Mouse (Mus musculus) embryo, embryonic 10 days (tissue): ENCODE data around the gene Capn12.
"Not testable (repeated sequence)": the region's sequence is repeated elsewhere in the genome, so short reads cannot be mapped to it uniquely, and the experiment has no call there.

Source experiments
- DNase-seq: peaks from one replicate; pipeline ENCODE4 v3.0.0-alpha.2; 2015; ENCODE audit warnings: low spot score

Gene Capn12

GRCm38 (mm10) chr7:28877856-28878255, 3.4 kb upstream of the Capn12 start:
- DNase-seq, result no peak

DNA sequence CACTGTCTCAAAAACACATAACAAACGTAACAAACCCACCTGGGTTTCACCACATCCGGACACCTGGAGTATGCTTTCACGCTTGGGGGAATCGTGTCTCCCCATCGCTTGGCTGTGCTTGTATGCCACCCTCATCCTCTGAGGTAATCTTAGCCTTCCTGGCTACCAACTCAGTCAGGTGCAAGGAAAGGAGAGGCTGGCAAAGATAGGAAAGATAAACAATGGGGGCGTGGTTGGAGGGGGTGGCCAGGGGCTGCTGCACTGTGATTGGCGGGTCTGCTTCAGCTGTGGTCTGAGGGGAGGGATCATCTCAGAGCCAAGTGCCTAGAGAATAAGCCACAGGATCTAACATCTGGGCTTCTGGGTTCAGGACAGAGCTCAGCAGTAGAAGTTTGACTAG, 1.6 kb upstream of the Capn12 start:
- DNase-seq, result no peak

DNA sequence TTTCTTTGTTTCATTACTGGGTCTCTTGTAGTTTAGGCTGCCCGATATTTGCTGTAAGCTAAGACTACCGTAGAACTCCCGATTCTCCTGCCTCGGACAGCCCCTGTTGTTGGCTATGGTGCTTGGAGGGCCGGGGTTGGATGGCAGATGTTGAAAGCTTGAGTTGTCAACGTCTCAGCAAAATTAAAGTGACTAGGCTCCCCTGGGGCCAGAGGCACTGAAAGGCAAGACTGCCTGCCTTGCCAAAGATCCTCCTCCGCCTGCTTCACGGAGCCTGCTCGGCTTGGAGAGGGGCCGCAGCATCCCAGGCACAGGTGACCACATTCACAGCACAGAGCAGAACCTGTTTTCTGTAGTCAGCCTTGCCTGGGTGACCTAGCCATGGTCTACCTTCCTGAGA, 668 bp upstream of the Capn12 start:
- no peak for DNase-seq

GRCm38 (mm10) chr7:28883039-28883438, 1.8 kb downstream of the Capn12 start:
- no peak for DNase-seq

DNA sequence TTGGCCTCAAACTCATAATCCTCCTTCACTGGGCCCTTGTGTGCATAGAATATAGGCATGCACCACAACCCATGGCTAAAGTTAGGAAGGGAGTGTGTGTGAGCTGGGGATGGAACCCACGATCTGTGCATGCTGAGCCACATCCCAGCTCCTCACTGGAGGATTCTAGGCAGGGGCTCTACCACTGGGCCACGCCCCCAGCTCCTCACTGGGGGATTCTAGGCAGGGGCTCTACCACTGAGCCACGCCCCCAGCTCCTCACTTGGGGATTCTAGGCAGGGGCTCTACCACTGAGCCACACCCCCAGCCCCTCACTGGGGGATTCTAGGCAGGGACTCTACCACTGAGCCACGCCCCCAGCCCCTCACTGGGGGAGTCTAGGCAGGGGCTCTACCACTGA, 2.5 kb downstream of the Capn12 start:
- not testable (repeated sequence) for DNase-seq

DNA sequence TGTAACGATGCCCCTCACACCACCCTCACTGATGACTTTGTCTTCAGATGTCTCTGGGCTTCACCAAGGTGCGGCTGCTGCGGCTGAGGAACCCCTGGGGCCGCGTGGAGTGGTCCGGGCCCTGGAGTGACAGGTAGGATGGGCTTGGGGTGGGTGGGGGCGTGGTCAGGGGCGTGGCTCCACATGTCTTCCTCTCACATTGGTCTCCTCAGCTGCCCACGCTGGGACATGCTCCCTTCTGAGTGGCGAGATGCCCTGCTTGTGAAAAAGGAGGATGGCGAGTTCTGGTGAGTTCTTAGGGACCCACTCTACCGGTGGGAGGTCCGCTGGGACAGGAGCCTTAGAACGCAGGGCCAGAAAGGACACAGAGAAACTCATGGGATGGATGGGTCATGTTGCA, 5.3 kb downstream of the Capn12 start:
- no peak for DNase-seq

- no peak for DNase-seq
These were observed 7.5 kb downstream of the Capn12 start for GRCm38 (mm10) chr7:28888701-28889161.

DNA sequence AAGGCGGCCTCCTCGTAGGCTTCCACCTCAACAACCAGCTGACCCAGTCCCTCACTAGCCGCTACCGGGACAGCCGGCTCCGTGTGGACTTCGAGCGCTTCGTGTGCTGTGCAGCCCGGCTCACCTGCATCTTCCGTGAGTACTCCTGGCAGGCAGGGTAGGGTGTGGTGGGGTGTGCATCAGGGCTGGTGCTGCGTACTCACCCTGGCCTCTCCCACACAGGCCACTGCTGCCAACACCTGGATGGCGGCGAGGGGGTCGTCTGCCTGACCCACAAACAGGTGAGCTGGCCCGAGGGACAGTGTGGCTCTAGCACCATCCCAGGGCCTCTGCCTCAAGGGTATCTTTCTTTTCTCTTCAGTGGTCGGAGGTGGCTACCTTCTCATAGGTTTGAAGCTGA, 11.4 kb downstream of the Capn12 start:
- DNase-seq, result no peak

DNA sequence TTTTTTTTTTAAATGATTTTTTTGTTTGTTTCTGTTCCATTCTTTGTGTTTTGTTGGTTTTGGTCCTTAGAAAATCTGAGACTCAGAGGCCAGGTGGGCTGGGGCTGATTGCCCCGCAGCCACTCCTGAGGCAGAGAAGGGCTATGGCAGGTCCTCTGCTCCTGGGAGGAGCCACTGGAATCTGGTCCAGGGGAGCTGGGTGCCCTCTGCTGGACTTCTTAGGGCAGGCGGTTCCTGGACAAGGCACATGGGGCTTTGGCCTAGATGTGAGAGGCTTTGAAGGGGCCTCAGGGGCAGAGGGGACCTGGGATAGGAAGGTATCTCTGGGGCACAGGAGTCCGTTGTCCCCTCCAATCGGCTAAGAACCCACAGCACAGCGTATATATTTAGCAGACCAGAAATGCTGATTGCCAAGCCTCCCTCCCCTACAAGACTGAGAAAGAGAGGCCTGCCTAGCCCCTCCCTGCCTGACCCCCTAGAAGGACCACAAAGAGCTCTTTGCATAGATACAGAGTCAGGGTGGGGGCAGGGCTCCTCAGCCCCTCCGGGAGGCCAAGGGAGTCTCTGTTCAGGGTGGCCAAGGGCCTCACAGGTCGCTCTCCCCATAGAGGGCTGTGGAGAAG, 12.5 kb downstream of the Capn12 start:
- DNase-seq, result peak; percentile 80

- DNase-seq, result peak; percentile 28
These were observed 13.7 kb downstream of the Capn12 start for GRCm38 (mm10) chr7:28894942-28895341.

DNA sequence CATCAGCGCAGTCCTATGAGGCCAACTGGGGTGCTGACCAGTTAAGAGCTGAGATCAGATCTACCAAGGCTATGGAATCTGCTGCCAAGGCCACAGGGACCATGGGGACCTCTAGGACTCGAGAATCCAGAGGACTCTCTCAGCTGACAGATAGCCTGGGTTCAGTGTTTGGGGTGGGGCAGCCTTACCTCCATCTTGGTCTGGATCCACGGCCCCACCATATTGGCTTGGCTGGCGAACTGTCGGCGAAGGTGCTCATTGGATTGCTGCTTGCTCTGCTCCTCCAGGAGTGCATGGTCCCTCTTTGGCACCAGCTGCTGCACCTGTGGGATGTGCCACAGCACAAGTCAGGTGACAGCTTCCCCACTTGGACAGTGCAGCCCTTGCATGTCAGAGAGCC, 16.4 kb downstream of the Capn12 start:
- DNase-seq, result no peak

- no peak for DNase-seq
These were observed 18.8 kb downstream of the Capn12 start for GRCm38 (mm10) chr7:28899972-28900371.

- DNase-seq, result no peak
These were observed 20.3 kb downstream of the Capn12 start for GRCm38 (mm10) chr7:28901311-28902125.

DNA sequence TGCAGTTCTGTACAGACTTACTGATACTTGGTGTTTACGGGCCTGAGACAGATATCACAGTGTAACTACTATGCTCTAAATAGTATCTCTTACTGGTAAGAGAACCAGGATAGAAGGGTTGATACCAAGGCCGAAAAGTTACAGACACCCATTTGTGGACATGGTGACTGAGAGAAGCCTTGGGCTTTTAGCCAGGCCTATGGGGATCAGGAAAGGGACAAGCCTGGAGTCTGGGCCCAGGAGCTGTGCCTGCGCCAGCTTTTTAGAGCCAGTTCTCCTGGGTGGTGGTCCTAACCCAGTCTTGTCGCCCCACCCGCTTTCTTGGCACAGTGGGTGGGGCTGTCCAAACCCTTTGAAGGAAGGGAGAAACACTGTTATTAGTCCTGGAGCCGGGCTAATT, 21.0 kb downstream of the Capn12 start:
- DNase-seq, result no peak

GRCm38 (mm10) chr7:28902809-28903208, 21.6 kb downstream of the Capn12 start:
- no peak for DNase-seq

- DNase-seq, result no peak
These were observed 22.6 kb downstream of the Capn12 start for GRCm38 (mm10) chr7:28903778-28904177.

DNA sequence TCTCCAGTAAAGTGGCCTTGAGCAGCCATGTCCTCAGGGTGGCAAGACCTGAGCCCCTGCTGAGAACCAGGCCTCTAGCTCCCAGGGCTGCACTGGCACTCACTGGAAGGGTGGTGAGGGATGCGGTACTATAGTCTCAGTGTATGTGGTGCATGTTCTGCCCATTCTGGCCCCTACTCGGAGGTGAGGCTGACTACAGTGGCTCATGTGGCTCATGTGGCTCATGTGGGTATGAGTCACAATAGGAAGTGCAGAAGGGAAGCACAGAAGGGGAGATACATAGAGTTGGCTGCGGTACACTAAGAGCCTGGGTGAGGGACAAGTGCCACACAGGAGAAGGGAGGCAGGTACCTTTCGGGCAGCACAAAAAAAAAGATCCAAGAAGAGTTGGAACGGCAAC, 26.0 kb downstream of the Capn12 start:
- DNase-seq, result no peak

- no peak for DNase-seq
These were observed 30.4 kb downstream of the Capn12 start for GRCm38 (mm10) chr7:28911632-28912031.

DNA sequence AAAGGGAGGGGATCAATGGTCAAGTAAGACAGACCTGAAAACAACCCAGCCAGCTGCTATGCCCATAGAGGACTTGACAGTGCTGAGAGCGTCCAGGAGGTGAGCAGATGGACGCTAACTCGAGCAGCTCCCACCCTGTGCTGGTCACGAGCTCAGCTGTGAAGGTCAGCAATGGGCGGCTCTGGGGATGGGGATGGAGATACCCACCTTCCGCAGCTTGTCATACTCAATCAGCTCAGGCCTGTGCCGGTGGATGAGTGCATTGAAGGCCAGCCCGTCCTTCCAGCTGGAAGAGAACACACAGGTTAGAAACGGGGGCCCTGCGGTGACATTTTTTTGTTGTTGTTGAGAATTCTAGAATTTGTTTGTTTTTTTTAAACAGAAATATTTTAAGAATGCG, 31.9 kb downstream of the Capn12 start:
- DNase-seq, result peak; percentile 29

DNA sequence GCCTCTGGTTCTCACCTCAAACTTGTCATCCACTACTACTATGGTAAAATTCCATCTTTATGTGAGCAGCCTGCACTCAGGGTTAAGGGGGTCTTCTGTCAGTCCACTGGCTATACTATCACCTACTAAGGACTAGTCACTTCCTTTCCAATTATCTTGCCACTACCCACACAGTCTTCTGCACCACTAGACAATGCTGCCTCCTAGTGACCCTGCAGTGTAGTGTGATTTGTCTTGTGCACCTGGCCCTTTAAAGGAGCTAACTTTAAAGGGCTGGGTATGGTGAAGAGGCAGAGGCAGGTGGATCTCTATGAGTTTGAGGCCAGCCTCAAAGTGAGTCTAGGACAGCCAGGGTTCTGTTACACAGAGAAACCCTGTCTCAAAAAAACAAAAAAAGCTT, 35.3 kb downstream of the Capn12 start:
- no peak for DNase-seq

GRCm38 (mm10) chr7:28917503-28918426, 36.5 kb downstream of the Capn12 start:
- DNase-seq, result peak; percentile 64

DNA sequence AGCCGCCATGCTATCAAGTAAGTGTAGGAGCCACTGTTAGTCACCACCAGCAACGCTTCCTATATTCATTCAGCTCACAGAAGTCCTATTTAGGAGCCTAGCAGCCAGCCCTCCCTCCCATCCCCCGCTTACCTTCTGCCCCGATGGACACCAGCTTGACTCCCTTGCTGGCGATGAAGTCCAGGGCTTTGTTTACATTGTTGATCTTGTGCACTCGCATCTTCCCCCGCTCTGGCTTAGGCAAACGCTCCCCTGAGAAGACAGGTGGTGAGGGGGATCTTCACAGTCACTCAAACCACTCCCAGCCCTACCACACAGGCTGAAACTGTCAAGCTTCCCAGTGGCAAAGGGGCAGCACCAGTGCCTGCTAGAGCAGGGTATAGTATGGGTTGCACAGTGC, 37.3 kb downstream of the Capn12 start:
- DNase-seq, result no peak

DNA sequence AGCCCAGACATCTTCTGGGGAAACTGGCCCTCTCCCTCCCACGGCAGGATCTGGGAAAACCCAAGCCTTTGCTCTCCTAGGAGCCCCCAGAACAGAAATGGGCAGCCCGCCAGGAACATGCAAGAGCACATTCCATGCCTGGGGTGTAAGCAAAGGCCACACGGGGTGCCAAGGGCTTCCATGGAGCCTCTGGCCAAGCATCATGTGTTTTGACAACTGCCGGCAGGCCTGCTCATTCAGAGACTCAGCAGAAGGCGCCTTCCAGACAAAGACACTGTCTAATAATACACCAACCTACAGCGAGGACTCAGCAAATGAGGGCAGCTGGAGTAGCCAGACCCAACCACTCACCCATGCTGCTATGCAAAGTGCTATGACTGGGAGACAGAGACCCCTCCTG, 38.6 kb downstream of the Capn12 start:
- peak; percentile 35 for DNase-seq
